Mouse (Mus musculus) left cerebral cortex, adult 18-20 months (tissue): ENCODE data around the gene Lbh. TPM values are rescaled to one million over a fixed set of nuclear protein-coding genes. Genes with fewer than 3 reads are reported as not detected.

Experiments used
- DNase-seq, 2 experiments: peaks; one replicate each; pipeline ENCODE4 v3.0.0; 2021 to 2022; ENCODE audit warnings: low spot score in 2 of 2, mixed read lengths in 1 of 2
- total RNA-seq, 2 experiments: library from RNA; stranded (reverse); gene quantifications; 2 replicates each; pipeline ENCODE4 v1.2.3; 2021

Gene Lbh
- total RNA-seq, 2 experiments from 2014 or later, result 37.2 to 38.9 TPM

- no peak for DNase-seq
These were observed 8.8 kb upstream of the Lbh start for GRCm38 (mm10) chr17:72909061-72909852.

- no peak for DNase-seq
These were observed 6.8 kb upstream of the Lbh start for GRCm38 (mm10) chr17:72911283-72911682.

- no peak for DNase-seq
These were observed 6.4 kb upstream of the Lbh start for GRCm38 (mm10) chr17:72911751-72912150.

GRCm38 (mm10) chr17:72914082-72914481 lies 4.0 kb upstream of the Lbh start:
- DNase-seq, result no peak

GRCm38 (mm10) chr17:72917241-72918030 lies 669 bp upstream of the Lbh start:
- DNase-seq, result peak; percentile 47 to 49

- DNase-seq, result peak in 1 of 2 experiments; percentile 30
These were observed 751 bp downstream of the Lbh start for GRCm38 (mm10) chr17:72918571-72919541.

GRCm38 (mm10) chr17:72919641-72920040 lies 1.5 kb downstream of the Lbh start:
- DNase-seq, result no peak

- DNase-seq, result no peak
These were observed 2.3 kb downstream of the Lbh start for GRCm38 (mm10) chr17:72920430-72920829.

- no peak for DNase-seq
These were observed 2.9 kb downstream of the Lbh start for GRCm38 (mm10) chr17:72920971-72921370.

GRCm38 (mm10) chr17:72922206-72922605 lies 4.1 kb downstream of the Lbh start:
- DNase-seq, result no peak

- DNase-seq, result no peak
These were observed 5.2 kb downstream of the Lbh start for GRCm38 (mm10) chr17:72923283-72923682.

- DNase-seq, result peak; percentile 60 to 67
These were observed 6.2 kb downstream of the Lbh start for GRCm38 (mm10) chr17:72924295-72924694.

- no peak for DNase-seq
These were observed 7.0 kb downstream of the Lbh start for GRCm38 (mm10) chr17:72925111-72925510.

GRCm38 (mm10) chr17:72925804-72926617 lies 7.9 kb downstream of the Lbh start:
- DNase-seq, result peak; percentile 40 to 47

GRCm38 (mm10) chr17:72926994-72927393 lies 8.9 kb downstream of the Lbh start:
- no peak for DNase-seq

GRCm38 (mm10) chr17:72933116-72933515 lies 15.0 kb downstream of the Lbh start:
- no peak for DNase-seq

- no peak for DNase-seq
These were observed 16.0 kb downstream of the Lbh start for GRCm38 (mm10) chr17:72934146-72934545.

- no peak for DNase-seq
These were observed 16.5 kb downstream of the Lbh start for GRCm38 (mm10) chr17:72934653-72935052.

GRCm38 (mm10) chr17:72935921-72936320 lies 17.8 kb downstream of the Lbh start:
- DNase-seq, result no peak

GRCm38 (mm10) chr17:72936336-72936735 lies 18.2 kb downstream of the Lbh start:
- no peak for DNase-seq
